Mouse (Mus musculus) stomach, embryonic 15.5 days (tissue): ENCODE data around the gene Sorbs2. TPM values are rescaled to one million over a fixed set of nuclear protein-coding genes. Genes with fewer than 3 reads are reported as not detected.

Source experiments
- ATAC-seq: fragments of 200-750 bp; cut with Nextera tagmentation; 2 replicates; pipeline ENCODE4 v1.8.0; 2017; ENCODE audit warnings: low read depth, moderate number of reproducible peaks, moderate TSS enrichment; ENCODE audit not compliant: insufficient read depth, low FRiP score
- H3K27ac ChIP-seq: fragments of 300-500 bp; sonication (generic); 2 replicates; pipeline ENCODE4 v1.5.1; 2015; ENCODE audit warnings: mild to moderate bottlenecking, inconsistent platforms
- H3K27me3 ChIP-seq: fragments of 300-500 bp; sonication (generic); replicated peaks from 2 replicates; pipeline ENCODE4 v1.6.1; 2015; ENCODE audit warnings: inconsistent platforms
- H3K36me3 ChIP-seq: fragments of 300-500 bp; sonication (generic); 2 replicates; pipeline ENCODE4 v1.6.1; 2015; ENCODE audit warnings: inconsistent platforms
- H3K4me1 ChIP-seq: fragments of 300-500 bp; sonication (generic); 2 replicates; pipeline ENCODE4 v1.6.1; 2015; ENCODE audit warnings: inconsistent platforms
- H3K4me2 ChIP-seq: fragments of 300-500 bp; sonication (generic); 2 replicates; pipeline ENCODE4 v1.6.1; 2015; ENCODE audit warnings: mild to moderate bottlenecking, inconsistent platforms
- H3K4me3 ChIP-seq: fragments of 300-500 bp; sonication (generic); replicated peaks from 2 replicates; pipeline ENCODE4 v1.5.1; 2015; ENCODE audit warnings: inconsistent platforms
- H3K9ac ChIP-seq: fragments of 300-500 bp; sonication (generic); 2 replicates; pipeline ENCODE4 v1.6.1; 2015; ENCODE audit warnings: inconsistent platforms
- H3K9me3 ChIP-seq: fragments of 300-500 bp; sonication (generic); 2 replicates; pipeline ENCODE4 v1.6.1; 2016; ENCODE audit warnings: inconsistent platforms
- WGBS: fragments of 180-500 bp; shearing (Covaris S2); methylation state at CpG from one replicate; pipeline ENCODE4 v1.1.7; 2015; 5-methylcytosine and 5-hydroxymethylcytosine counted together
- polyA plus RNA-seq: library from polyadenylated mRNA; unstranded; fragments of >200 nt; fragmentation: Nextera tagmentation; extraction: Ambion mirVana; gene quantifications from 2 replicates; pipeline ENCODE4 v1.2.1, GENCODE M21; 2015

Gene Sorbs2
- polyA plus RNA-seq, 1 experiment from 2014 or later = 25.9 TPM

DNA sequence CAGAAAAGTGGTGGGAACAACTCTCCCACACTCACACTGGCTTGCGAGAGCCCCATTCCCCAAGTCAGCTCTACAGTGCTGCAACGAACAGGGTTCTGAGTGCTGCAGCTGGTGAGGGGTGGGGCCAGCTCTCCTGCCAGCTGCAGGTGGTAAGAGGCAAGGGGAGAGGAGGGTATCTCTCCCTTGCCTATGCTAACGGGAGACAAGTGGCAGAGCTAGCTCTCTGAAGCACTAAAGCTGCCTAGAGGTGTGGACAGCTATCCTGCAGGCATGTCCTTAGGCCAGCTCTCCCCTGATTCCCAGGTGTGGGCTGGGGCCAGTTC is 72.9 kb downstream of the Sorbs2 start:
- Histone ChIP-seq H3K4me1 (no peaks in the 10 kb centered on the region), H3K36me3 (no peaks in the 10 kb centered on the region), H3K4me2 (no peak overlapping the region), H3K27ac (no peak overlapping the region), H3K4me3 (no peak overlapping the region), H3K9me3 (no peaks in the 10 kb centered on the region), H3K27me3 (no peaks in the 10 kb centered on the region), H3K9ac (no peak overlapping the region)
- 47% methylated on average over 3 of the region's 3 CpGs for WGBS
- no peak for ATAC-seq

DNA sequence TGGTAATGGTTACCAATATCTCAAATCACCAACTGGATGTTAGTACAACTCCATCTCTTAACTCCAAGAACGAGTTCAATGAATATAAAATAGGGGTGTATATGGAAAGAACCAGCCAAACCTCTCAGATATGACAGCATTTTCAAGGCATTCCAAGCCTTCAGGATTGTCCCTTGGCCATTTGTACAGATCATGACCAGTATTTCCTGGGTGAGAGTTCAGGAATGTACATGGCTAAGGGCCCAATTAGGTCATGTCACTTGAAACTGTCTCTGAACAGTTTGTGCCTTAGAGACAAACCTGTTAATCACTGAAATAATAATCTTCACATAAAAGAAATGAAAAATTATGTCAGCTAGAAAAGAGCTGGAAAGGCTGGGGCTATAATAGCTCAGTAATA is 76.3 kb downstream of the Sorbs2 start:
- Histone ChIP-seq H3K27ac (no peak overlapping the region), H3K9me3 (no peaks in the 10 kb centered on the region), H3K4me3 (no peak overlapping the region), H3K4me2 (no peak overlapping the region), H3K9ac (no peak overlapping the region), H3K27me3 (no peaks in the 10 kb centered on the region), H3K4me1 (no peaks in the 10 kb centered on the region), H3K36me3 (no peaks in the 10 kb centered on the region)
- no peak for ATAC-seq
- 77% methylated on average over 1 of the region's 1 CpGs for WGBS

DNA sequence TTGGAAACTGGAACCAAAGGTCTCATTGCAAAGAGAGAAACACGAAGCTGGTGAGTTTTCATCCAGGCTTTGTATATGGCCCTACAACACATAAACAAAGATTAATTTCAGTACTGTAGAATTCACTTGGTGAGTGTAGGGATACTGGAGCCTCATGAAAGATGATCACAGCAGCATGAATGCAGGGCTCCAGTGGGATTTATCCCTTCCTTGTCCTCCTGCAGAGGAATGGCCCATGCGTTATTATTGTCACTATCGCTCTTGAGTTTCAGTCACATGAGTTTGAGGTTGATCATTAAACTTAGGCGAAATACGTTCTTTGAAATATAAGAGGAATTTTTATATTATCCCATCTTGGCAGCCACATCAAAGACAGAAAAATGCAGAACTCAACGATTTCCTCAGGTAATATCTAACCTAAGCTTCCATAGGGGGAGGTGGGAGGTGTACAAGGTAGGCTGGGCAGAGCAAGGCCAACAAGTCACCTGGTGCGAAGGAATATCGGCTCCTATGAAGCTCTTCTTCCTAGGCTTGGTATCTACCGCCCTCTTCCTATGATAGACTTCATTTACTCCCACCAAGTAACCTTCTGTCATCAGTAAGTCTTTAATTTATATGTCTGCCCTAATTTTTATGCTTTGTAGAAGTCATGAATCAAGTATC is 76.9 kb downstream of the Sorbs2 start:
- H3K4me2 ChIP-seq = no peak overlapping the region
- ATAC-seq = no peak
- no peaks in the 10 kb centered on the region for H3K36me3 ChIP-seq
- no peaks in the 10 kb centered on the region for H3K9me3 ChIP-seq
- no peak overlapping the region for H3K27ac ChIP-seq
- H3K9ac ChIP-seq = no peak overlapping the region
- no peak overlapping the region for H3K4me3 ChIP-seq
- no peaks in the 10 kb centered on the region for H3K4me1 ChIP-seq
- H3K27me3 ChIP-seq = no peaks in the 10 kb centered on the region
- 84% methylated on average over 9 of the region's 9 CpGs for WGBS

DNA sequence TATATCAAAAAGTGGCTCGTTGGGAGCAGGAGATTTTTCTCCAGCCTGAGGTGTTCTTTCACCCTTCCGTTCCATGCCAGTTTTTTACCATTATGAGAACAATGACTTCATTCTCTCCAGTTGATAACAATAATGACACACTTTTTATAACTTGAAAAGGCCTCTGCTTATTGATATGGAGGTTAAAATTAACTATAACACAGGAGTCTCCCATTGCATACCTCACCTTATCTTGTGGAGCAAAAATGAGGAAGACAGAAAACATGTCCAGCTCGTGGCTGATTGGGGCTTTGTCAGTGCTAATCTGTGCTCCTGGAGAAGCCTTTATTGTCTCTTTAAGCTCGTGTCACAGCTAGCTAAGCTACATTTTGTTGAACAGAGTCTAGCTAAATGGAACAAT is 77.6 kb downstream of the Sorbs2 start:
- H3K27me3 ChIP-seq = no peaks in the 10 kb centered on the region
- no peak overlapping the region for H3K9ac ChIP-seq
- no peak overlapping the region for H3K4me2 ChIP-seq
- H3K4me3 ChIP-seq = no peak overlapping the region
- no peak for ATAC-seq
- 51% methylated on average over 4 of the region's 4 CpGs for WGBS
- H3K27ac ChIP-seq = no peak overlapping the region
- no peaks in the 10 kb centered on the region for H3K4me1 ChIP-seq
- H3K36me3 ChIP-seq = no peaks in the 10 kb centered on the region
- no peaks in the 10 kb centered on the region for H3K9me3 ChIP-seq

DNA sequence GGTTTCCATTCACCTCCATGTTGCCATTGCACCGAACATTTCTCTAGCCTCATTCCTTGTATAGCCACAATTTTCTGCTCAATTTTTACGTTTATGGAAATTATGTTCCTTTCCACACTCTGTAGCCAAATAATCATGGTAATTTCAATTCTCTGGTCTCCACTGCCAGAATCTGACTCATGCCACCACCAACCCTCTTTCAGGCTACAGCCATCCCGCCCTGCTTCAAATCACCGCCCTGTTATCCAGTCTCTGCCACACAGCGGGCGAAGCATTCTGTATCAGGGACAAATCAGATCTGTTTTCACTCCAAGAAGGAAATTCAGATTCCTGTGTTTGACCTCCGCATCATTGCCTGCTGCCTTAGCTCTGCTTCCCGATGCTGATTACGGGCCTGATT is 79.4 kb downstream of the Sorbs2 start:
- H3K27ac ChIP-seq = no peak overlapping the region
- ATAC-seq = no peak
- no peak overlapping the region for H3K4me3 ChIP-seq
- H3K9me3 ChIP-seq = no peaks in the 10 kb centered on the region
- no peaks in the 10 kb centered on the region for H3K36me3 ChIP-seq
- H3K4me2 ChIP-seq = no peak overlapping the region
- WGBS = 95% methylated on average over 9 of the region's 9 CpGs
- no peak overlapping the region for H3K9ac ChIP-seq
- H3K4me1 ChIP-seq = no peaks in the 10 kb centered on the region
- H3K27me3 ChIP-seq = no peaks in the 10 kb centered on the region

DNA sequence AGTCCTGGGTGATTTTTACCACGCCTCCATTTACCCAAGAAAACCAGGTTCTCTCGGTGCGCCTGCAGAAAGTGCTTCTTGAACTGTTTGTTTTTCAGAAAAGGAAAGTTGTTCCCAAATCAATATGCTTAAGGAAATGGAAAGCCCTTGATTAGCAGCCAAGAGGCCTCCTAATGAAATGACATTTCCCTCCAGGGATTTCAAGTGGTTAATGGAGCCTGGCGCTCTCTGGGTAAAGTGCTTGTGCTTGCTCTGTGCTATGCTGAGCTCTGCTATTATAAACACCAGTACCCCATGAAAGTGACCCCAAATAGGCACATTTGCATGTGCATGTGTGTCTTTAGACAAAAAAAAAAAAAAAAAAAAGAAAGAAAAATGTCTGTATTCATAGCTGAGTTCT is 84.3 kb downstream of the Sorbs2 start:
- WGBS = 68% methylated on average over 4 of the region's 4 CpGs
- no peak overlapping the region for H3K4me2 ChIP-seq
- no peak for ATAC-seq
- no peak overlapping the region for H3K27ac ChIP-seq
- H3K4me1 ChIP-seq = no peaks in the 10 kb centered on the region
- H3K4me3 ChIP-seq = no peak overlapping the region
- no peaks in the 10 kb centered on the region for H3K27me3 ChIP-seq
- no peak overlapping the region for H3K9ac ChIP-seq
- H3K9me3 ChIP-seq = no peaks in the 10 kb centered on the region
- no peaks in the 10 kb centered on the region for H3K36me3 ChIP-seq

DNA sequence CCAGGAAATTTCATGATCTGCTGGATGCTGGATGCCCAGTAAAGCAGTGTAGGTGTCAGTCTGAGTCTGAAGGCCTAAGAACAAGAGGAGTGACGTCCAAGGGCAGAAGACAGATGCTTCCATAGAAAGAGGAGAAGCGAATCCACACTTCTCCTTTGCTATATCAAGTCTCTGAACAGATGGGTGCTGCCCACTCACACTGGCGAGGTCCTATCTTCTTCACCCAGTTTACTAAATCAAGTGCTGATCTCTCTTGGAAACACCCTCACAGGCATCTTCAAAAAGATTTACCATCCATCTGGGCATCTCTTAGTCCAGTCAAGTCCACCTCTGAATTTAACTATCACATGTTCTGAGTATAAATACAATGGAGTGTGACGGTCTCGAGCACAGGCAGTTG is 86.1 kb downstream of the Sorbs2 start:
- no peak overlapping the region for H3K27ac ChIP-seq
- 90% methylated on average over 5 of the region's 5 CpGs for WGBS
- no peaks in the 10 kb centered on the region for H3K27me3 ChIP-seq

DNA sequence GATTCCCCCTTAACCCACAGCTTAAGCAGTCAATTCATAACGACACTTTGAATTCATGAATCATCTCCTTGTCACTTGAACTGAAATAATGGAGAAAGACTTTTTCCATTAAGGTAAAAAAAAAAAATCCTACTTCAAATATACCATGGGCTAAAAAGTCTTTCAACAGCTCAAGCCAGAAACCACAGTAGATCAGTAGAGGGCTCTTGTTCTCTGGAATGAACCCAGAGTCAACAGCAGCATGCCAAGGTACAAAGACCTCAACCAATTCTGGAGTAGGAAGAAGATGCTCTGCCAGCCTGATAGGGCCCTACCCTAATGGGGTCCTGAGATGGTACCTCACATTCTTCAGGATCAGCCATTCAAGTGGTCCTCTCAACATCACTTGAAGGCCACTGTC is 88.4 kb downstream of the Sorbs2 start:
- no peak overlapping the region for H3K27ac ChIP-seq
- no peak overlapping the region for H3K9ac ChIP-seq
- H3K4me1 ChIP-seq = no peaks in the 10 kb centered on the region
- H3K9me3 ChIP-seq = no peaks in the 10 kb centered on the region
- ATAC-seq = no peak
- H3K4me3 ChIP-seq = no peak overlapping the region
- 67% methylated on average over 1 of the region's 1 CpGs for WGBS
- no peak overlapping the region for H3K4me2 ChIP-seq
- H3K36me3 ChIP-seq = no peaks in the 10 kb centered on the region
- no peaks in the 10 kb centered on the region for H3K27me3 ChIP-seq

More for the DNA sequence above, 86.1 kb downstream of the Sorbs2 start:
- H3K4me1 ChIP-seq = no peaks in the 10 kb centered on the region
- no peak for ATAC-seq
- H3K4me2 ChIP-seq = no peak overlapping the region
- H3K9ac ChIP-seq = no peak overlapping the region
- H3K4me3 ChIP-seq = no peak overlapping the region
- no peaks in the 10 kb centered on the region for H3K36me3 ChIP-seq
- no peaks in the 10 kb centered on the region for H3K9me3 ChIP-seq

DNA sequence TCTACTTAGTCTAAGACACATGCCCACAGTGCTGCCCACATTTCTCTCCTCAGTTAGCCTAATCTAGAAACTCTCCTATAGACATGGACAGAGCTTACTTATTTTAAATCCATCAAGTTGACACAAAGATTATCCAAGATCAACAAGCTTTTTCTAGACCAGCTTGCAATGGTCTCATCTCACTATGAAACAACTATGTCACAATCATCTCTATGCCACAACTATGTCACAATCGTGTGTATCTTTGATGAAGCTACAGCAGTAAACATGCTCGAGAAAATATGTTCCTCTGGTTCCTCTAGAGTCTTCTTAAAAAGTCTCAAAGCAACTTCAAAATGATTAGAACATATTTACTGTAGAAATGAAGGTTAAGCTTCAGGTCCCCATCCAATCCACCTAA is 89.0 kb downstream of the Sorbs2 start:
- H3K27me3 ChIP-seq = no peaks in the 10 kb centered on the region
- H3K9ac ChIP-seq = no peak overlapping the region
- H3K4me1 ChIP-seq = no peaks in the 10 kb centered on the region
- no peak for ATAC-seq
- no peaks in the 10 kb centered on the region for H3K9me3 ChIP-seq
- H3K4me3 ChIP-seq = no peak overlapping the region
- no peak overlapping the region for H3K4me2 ChIP-seq
- H3K36me3 ChIP-seq = no peaks in the 10 kb centered on the region
- 91% methylated on average over 2 of the region's 2 CpGs for WGBS
- H3K27ac ChIP-seq = no peak overlapping the region

DNA sequence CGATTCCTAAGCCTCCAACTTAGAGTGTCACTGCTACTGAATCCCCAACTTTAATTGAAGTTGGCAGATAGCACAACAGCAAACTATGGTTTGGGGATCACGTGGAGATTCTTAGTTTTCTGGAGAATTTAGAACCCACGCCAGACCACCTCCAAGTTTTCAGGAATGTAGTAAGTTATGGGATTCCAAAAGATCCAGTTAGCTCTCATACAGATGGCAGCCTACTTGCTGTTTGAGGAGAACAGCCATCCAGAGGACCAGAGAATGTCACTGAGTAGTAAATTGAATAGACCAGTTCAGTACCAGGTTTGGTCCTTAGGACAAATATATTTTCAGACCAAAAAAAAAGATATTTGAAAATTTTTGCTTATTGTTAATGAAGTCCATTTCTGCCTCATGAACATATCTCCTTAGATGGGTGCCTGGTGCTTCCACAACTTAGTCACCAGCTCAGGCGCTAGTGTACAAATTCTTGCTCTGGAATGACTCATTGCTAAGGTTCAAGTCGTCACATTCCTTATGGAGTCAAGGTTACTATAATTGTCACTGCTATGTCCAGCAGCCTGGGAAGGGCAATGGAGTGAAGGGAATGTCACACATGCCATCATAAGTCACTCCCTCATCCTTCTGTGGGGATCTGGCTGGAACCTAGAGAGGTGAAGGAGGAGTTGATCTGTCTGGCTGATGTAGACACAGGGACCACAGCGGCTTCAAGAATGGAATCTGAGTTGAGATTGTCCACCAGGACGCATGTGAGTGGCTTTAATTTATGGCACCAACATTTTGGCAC is 90.2 kb downstream of the Sorbs2 start:
- H3K4me1 ChIP-seq = no peaks in the 10 kb centered on the region
- no peak overlapping the region for H3K4me2 ChIP-seq
- H3K4me3 ChIP-seq = no peak overlapping the region
- 83% methylated on average over 7 of the region's 7 CpGs for WGBS
- H3K9me3 ChIP-seq = no peaks in the 10 kb centered on the region
- H3K27me3 ChIP-seq = no peaks in the 10 kb centered on the region
- H3K9ac ChIP-seq = no peak overlapping the region
- H3K27ac ChIP-seq = no peak overlapping the region
- no peak for ATAC-seq
- no peaks in the 10 kb centered on the region for H3K36me3 ChIP-seq

DNA sequence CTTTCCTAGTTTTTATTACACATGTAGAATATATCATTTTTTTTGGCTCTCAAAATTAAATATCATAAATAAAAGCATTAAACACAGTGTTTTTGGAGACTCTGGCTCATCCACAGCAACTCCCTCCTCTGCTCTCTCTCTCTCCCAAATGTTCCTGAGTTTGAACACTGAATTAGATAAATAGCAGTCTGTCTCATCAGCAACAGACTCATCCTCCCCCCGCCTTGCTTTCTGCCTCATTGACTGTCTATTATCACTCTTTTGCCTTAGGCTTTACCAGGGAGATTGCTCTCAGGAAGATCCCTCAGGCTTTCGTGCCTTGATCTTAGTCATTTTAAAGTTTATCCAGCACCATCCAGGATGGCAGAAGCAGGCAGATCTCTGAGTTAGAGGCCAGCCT is 91.3 kb downstream of the Sorbs2 start:
- no peaks in the 10 kb centered on the region for H3K27me3 ChIP-seq
- no peak overlapping the region for H3K4me3 ChIP-seq
- H3K9me3 ChIP-seq = no peaks in the 10 kb centered on the region
- H3K9ac ChIP-seq = no peak overlapping the region
- H3K4me2 ChIP-seq = no peak overlapping the region
- 85% methylated on average over 2 of the region's 2 CpGs for WGBS
- ATAC-seq = no peak
- H3K27ac ChIP-seq = no peak overlapping the region
- H3K4me1 ChIP-seq = no peaks in the 10 kb centered on the region
- no peaks in the 10 kb centered on the region for H3K36me3 ChIP-seq

DNA sequence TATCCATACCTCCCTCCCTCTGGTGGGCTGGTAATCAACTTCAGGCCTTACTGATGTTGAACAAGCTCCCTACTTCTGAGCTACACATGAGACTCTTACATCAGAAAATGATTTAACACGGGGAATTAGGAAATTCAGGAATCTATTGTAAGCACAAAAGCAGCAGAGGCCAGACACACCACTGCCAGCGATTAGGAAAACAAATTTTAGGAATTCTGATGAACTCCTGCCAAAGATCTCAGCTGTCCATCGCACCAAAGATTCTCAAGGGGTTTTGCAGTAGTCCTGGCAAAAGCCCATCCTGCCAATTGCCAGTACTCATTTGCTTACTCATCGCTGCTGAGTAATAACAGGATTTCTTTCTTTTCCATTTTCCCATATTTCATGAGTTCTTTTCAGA is 94.4 kb downstream of the Sorbs2 start:
- H3K4me1 ChIP-seq = no peaks in the 10 kb centered on the region
- 58% methylated on average over 4 of the region's 4 CpGs for WGBS
- H3K4me3 ChIP-seq = no peak overlapping the region
- no peaks in the 10 kb centered on the region for H3K9me3 ChIP-seq
- no peak overlapping the region for H3K4me2 ChIP-seq
- no peaks in the 10 kb centered on the region for H3K36me3 ChIP-seq
- no peaks in the 10 kb centered on the region for H3K27me3 ChIP-seq
- H3K27ac ChIP-seq = no peak overlapping the region
- ATAC-seq = no peak
- no peak overlapping the region for H3K9ac ChIP-seq

DNA sequence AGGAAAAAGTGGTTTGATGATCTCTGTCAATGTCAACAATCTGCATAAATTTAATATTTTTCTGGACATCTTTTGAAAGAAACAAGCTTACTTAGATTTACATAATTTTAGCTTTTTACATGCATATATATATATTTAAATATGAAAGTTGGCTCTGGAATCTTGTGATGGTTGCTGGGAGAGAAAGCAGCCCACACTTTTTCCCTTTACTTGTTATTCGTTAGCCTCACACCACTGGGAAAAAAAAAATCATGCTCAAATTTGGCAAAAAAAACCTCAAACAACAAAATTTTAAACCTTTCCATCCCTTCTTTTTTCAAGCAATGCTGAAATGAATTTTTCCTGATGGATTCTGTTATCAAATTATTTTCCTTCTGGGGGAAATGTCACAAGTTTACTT is 97.8 kb downstream of the Sorbs2 start:
- Histone ChIP-seq H3K9ac (no peak overlapping the region), H3K4me1 (no peaks in the 10 kb centered on the region), H3K9me3 (no peaks in the 10 kb centered on the region), H3K36me3 (no peaks in the 10 kb centered on the region), H3K27ac (no peak overlapping the region), H3K27me3 (no peaks in the 10 kb centered on the region), H3K4me2 (no peak overlapping the region), H3K4me3 (no peak overlapping the region)
- WGBS = 80% methylated on average over 1 of the region's 1 CpGs
- ATAC-seq = no peak
